Mouse (Mus musculus): ENCODE results near the gene Cacnb1. TPM values are rescaled to one million over a fixed set of nuclear protein-coding genes. Genes with fewer than 3 reads are reported as not detected.

Cacnb1 gene
- total and polyA plus RNA-seq, 2 experiments from 2014 or later, result 51.0 to 83.4 TPM

- Histone ChIP-seq H3K9me3 (ENCODE audit: low read length) (no peaks in the 10 kb centered on the region), H3K9ac (replicated peaks; ENCODE audit: low read length) (no peak overlapping the region), H3K4me3 (ENCODE audit: low read length) (no peak overlapping the region), H3K36me3 (ENCODE audit: insufficient read depth, low read length) (peaks cover 8% of the 10 kb centered on the region; the same call in 1 of the 2 replicates), H3K4me1 (ENCODE audit: insufficient read depth, low read length) (no peaks in the 10 kb centered on the region), H3K27me3 (ENCODE audit: insufficient read depth, low read length) (no peaks in the 10 kb centered on the region), H3K27ac (no peak overlapping the region), H3K4me2 (ENCODE audit: low read depth, low read length) (no peak overlapping the region)
- no peak for DNase-seq (ENCODE audit: low spot score)
- ATAC-seq, result no peak
- WGBS, result 45% methylated on average over 7 of the region's 7 CpGs
- TF ChIP-seq CTCF (IDR thresholded peaks at IDR 0.05; ENCODE audit: low read depth), result no peak
Observed at GRCm38 (mm10) chr11:98000378-98001140, 22.3 kb downstream of the Cacnb1 start.

GRCm38 (mm10) chr11:97999748-98000147 lies 23.1 kb downstream of the Cacnb1 start:
- ATAC-seq (no peak), DNase-seq (ENCODE audit: low spot score) (no peak)
- TF ChIP-seq CTCF (IDR thresholded peaks at IDR 0.05; ENCODE audit: low read depth), result no peak
- no peaks in the 10 kb centered on the region for H3K9me3 ChIP-seq (ENCODE audit: low read length)
- no peak overlapping the region for H3K4me2 ChIP-seq (ENCODE audit: low read depth, low read length)
- H3K9ac ChIP-seq (replicated peaks; ENCODE audit: low read length), result no peak overlapping the region
- 53% methylated on average over 5 of the region's 5 CpGs for WGBS
- H3K27ac ChIP-seq, result no peak overlapping the region
- H3K27me3 ChIP-seq (ENCODE audit: insufficient read depth, low read length), result no peaks in the 10 kb centered on the region
- H3K4me3 ChIP-seq (ENCODE audit: low read length), result no peak overlapping the region
- no peaks in the 10 kb centered on the region for H3K4me1 ChIP-seq (ENCODE audit: insufficient read depth, low read length)
- H3K36me3 ChIP-seq (ENCODE audit: insufficient read depth, low read length), result no peaks in the 10 kb centered on the region; the same call in 1 of the 2 replicates

- ATAC-seq, result no peak
- DNase-seq (ENCODE audit: low spot score), result no peak
- WGBS, result 52% methylated on average over 7 of the region's 7 CpGs
Observed at GRCm38 (mm10) chr11:97998898-97999608, 23.8 kb downstream of the Cacnb1 start.

GRCm38 (mm10) chr11:97998074-97998793 lies 24.6 kb downstream of the Cacnb1 start:
- ATAC-seq (no peak), DNase-seq (ENCODE audit: low spot score) (no peak)
- H3K36me3 ChIP-seq (ENCODE audit: insufficient read depth, low read length), result no peaks in the 10 kb centered on the region
- no peaks in the 10 kb centered on the region for H3K27me3 ChIP-seq (ENCODE audit: insufficient read depth, low read length)
- no peak for TF ChIP-seq CTCF (IDR thresholded peaks at IDR 0.05; ENCODE audit: low read depth)
- no peak overlapping the region for H3K4me2 ChIP-seq (ENCODE audit: low read depth, low read length)
- no peak overlapping the region for H3K9ac ChIP-seq (replicated peaks; ENCODE audit: low read length)
- no peak overlapping the region for H3K4me3 ChIP-seq (ENCODE audit: low read length)
- H3K4me1 ChIP-seq (ENCODE audit: insufficient read depth, low read length), result peaks cover 5% of the 10 kb centered on the region; the same call in 1 of the 2 replicates
- 83% methylated on average over 11 of the region's 11 CpGs for WGBS
- H3K9me3 ChIP-seq (ENCODE audit: low read length), result no peaks in the 10 kb centered on the region
- no peak overlapping the region for H3K27ac ChIP-seq

More at GRCm38 (mm10) chr11:97998898-97999608, 23.8 kb downstream of the Cacnb1 start:
- H3K9ac ChIP-seq (replicated peaks; ENCODE audit: low read length), result no peak overlapping the region
- H3K27ac ChIP-seq, result no peak overlapping the region
- H3K4me2 ChIP-seq (ENCODE audit: low read depth, low read length), result no peak overlapping the region
- H3K4me3 ChIP-seq (ENCODE audit: low read length), result no peak overlapping the region
- H3K9me3 ChIP-seq (ENCODE audit: low read length), result no peaks in the 10 kb centered on the region
- no peaks in the 10 kb centered on the region for H3K27me3 ChIP-seq (ENCODE audit: insufficient read depth, low read length)
- no peaks in the 10 kb centered on the region for H3K36me3 ChIP-seq (ENCODE audit: insufficient read depth, low read length)
- peaks cover 5% of the 10 kb centered on the region; the same call in 1 of the 2 replicates for H3K4me1 ChIP-seq (ENCODE audit: insufficient read depth, low read length)
- no peak for TF ChIP-seq CTCF (IDR thresholded peaks at IDR 0.05; ENCODE audit: low read depth)

- H3K9ac ChIP-seq (replicated peaks; ENCODE audit: low read length), result no peak overlapping the region
- H3K36me3 ChIP-seq (ENCODE audit: insufficient read depth, low read length), result no peaks in the 10 kb centered on the region
- H3K27ac ChIP-seq, result no peak overlapping the region
- no peaks in the 10 kb centered on the region for H3K9me3 ChIP-seq (ENCODE audit: low read length)
- DNase-seq (ENCODE audit: low spot score) (no peak), ATAC-seq (no peak)
- H3K4me3 ChIP-seq (ENCODE audit: low read length), result no peak overlapping the region
- H3K27me3 ChIP-seq (ENCODE audit: insufficient read depth, low read length), result no peaks in the 10 kb centered on the region
- WGBS, result 73% methylated on average over 8 of the region's 8 CpGs
- H3K4me1 ChIP-seq (ENCODE audit: insufficient read depth, low read length), result peaks cover 5% of the 10 kb centered on the region; the same call in 1 of the 2 replicates
- no peak for TF ChIP-seq CTCF (IDR thresholded peaks at IDR 0.05; ENCODE audit: low read depth)
- no peak overlapping the region for H3K4me2 ChIP-seq (ENCODE audit: low read depth, low read length)
Observed at GRCm38 (mm10) chr11:97997387-97997960, 25.4 kb downstream of the Cacnb1 start.

- 74% methylated on average over 1 of the region's 1 CpGs for WGBS
- Histone ChIP-seq H3K9ac (replicated peaks; ENCODE audit: low read length) (no peak overlapping the region), H3K36me3 (ENCODE audit: insufficient read depth, low read length) (no peaks in the 10 kb centered on the region), H3K9me3 (ENCODE audit: low read length) (no peaks in the 10 kb centered on the region), H3K4me2 (ENCODE audit: low read depth, low read length) (no peak overlapping the region), H3K4me3 (ENCODE audit: low read length) (no peak overlapping the region), H3K27me3 (ENCODE audit: insufficient read depth, low read length) (no peaks in the 10 kb centered on the region), H3K4me1 (ENCODE audit: insufficient read depth, low read length) (peaks cover 5% of the 10 kb centered on the region; the same call in 1 of the 2 replicates), H3K27ac (no peak overlapping the region)
- TF ChIP-seq CTCF (IDR thresholded peaks at IDR 0.05; ENCODE audit: low read depth), result no peak
- DNase-seq (ENCODE audit: low spot score), result no peak
- ATAC-seq, result no peak
Observed at GRCm38 (mm10) chr11:97996691-97997090, 26.1 kb downstream of the Cacnb1 start.
